Mouse (Mus musculus): Measurements from ENCODE around the gene Zfp638. TPM values are rescaled to one million over a fixed set of nuclear protein-coding genes. Genes with fewer than 3 reads are reported as not detected.
A peak's percentile ranks its signal among the peaks of the same experiment; 100 is the strongest.
"Not testable (repeated sequence)": the region's sequence is repeated elsewhere in the genome, so short reads cannot be mapped to it uniquely, and the experiment has no call there.

Gene Zfp638
- total RNA-seq, 1 experiment from 2014 or later = 139 TPM

DNA sequence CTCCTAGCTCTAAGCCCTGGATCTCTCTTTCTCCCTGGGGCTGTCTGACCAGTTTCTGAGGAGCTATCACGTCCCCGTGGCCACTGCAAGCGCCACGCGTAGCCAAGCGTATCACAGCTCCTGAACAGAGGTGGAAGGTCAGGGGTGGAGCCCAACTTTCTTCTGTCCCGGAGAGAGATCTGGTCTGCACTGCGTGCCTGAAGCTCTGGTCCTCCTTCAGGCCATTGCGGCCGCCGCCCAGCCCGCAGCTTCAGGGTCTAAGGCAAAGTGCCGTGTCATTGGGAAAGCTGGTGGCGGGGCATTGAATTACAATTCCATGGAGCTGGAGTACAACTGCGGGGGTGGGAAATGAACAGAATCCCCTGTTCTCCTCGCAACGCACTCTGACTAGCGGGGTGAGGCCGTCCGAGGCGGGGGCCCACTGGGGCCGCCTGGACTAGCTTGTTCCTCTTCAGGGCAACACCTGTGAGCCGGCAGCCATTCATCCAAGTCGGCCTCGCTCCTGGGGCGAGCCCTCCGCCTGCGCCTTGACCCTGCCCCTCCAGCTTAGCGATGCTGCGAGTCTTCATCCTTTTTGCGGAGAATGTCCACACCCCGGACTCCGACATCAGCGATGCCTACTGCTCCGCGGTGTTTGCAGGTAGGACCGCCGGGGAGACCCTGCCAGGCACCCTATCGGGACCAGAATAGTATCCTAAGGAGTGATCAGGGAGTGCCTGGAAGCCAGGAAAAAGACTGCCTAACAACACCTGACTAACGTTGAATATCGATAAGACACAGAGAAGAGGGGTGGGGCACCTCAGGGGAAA, 141.7 kb downstream of the Zfp638 start, which contains the start of gene Dysf:
Gene Dysf (plus strand): TSS at position 228 of the 809 bp plus-strand sequence.
- ATAC-seq (replicated peaks; ENCODE audit: low read depth, poor library complexity, severe bottlenecking) = peak; percentile 45; the same call in 1 of the 2 replicates

DNA sequence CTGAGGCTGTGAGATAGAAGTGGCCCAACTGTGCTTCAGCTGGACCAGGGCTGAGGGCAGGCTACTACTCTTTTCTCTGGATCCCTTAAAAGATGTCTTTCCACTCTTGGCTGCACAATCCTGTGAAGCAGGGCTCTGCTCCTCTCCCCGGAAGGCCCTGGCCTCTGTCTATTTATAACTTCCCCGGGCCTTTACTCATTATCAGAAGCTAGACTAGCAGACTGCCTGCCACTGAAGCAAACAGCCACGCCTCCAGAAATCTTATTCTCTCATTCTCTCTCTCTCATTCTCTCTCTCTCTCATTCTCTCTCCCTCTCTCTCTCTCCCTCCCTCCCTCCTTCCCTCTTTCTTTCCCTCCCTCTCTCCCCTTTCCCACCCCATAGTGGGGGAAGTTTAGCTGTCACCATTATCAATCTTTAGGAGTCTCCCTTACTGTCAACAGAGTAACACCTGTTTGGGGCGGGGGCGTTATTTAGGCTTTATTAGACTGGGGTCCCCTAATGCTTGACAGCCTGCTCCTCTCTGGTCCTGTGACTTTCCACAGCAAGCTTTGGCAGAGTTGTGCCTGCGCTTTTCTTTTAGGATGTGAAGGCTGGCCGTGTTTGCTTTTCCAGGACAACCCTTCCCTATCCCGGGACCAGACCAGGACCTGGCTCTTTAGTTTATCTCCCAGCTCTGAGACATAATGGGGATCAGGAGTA, 142.4 kb downstream of the Zfp638 start:
- no peak for ATAC-seq (replicated peaks; ENCODE audit: low read depth, poor library complexity, severe bottlenecking)

DNA sequence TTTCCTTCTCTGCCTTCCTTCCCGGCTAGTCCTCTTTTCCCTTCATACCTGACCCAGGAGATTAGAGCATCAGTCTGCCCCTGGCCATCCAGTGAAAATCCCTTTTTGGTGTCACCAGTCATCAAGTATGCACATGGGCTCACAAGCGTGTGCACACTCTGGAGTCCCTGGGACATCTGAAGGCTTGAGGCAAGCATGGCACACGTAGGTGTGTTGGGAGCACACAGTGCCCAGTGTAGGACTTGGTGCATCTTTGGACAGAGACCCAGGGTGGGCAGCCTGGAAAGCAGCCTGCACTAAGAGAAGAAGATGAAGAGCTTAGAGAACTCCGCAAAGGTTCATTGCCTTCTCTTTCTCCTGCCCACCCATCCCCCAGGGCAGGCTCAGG, 143.0 kb downstream of the Zfp638 start:
- ATAC-seq (replicated peaks; ENCODE audit: low read depth, poor library complexity, severe bottlenecking) = no peak

DNA sequence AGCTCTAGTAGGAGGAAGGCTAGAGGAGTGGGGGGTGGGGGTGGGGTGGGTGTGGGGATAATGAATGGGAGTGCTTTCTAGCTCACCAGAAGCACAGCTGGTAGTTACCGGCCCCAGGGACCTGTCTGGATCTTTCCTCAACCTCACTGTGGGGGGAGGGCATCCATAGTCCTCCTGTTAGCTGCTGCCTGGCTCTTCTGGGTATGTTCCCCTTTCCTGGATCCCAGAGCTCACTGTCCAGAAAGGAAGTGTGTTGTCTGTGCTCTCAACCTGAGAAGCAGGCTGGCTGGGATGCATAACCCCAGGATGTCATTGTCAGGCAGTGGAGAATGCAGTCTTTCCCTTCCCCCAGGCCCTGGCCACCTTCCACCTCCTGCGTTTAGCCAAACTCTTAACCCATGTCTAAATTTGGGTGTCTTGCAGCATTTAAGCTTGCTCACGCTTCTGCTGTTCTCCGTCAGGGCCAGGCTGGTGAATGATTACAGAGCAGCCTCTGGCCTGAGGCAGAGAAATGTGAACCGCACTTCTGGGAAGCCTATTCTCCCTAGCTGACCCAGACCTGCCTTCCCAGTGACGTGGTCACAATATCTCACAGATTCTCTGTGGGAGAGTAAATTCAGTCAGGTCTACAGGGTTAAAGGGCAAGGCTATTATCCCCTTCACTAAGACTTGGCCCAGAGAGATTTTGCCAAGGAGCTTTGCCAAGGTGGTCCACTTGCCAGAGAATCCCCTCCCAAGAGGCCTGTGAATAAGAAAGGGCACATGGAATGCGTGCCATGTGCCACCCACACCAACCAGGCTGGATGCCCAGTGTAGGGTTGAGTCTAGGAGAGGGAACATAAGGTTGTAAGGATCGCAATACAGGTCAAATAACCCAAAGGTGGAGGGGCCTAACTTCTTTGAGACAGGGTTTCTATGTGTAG, 143.7 kb downstream of the Zfp638 start:
- no peak for ATAC-seq (replicated peaks; ENCODE audit: low read depth, poor library complexity, severe bottlenecking)

DNA sequence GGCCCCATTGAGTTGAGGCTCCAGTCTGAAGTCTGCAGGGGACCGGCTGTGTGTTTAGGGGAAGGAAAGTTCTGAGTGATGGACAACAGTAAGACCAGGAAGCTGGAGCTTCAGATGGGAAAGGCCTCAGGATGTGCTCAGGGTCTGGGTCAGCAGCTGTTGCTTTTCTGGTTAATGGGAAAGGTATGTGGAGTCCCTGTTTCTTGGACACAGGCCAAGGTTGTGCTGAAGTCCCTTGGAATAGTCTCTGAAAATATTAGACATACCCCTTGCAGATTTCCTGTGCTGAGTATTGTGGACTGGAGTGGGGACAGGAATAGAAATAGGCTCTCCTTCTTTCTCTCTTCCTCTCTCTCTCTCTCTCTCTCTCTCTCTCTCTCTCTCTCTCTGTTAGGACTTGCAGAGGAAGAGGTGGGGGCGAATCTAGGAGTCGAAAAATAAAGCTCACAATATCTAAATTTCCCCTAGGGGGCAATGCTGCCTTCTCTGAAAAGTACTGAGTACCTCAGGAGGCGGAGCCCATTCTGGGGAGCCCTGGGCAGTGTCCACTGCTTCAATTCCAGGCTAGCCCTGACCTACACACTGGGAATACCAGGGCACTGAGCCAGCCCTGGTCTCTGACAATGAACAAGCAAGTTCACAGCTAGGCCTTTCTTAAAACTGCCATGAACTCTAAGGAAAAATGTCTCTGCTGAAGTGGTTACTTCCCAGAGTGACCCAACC, 148.2 kb downstream of the Zfp638 start:
- ATAC-seq (replicated peaks; ENCODE audit: low read depth, poor library complexity, severe bottlenecking) = 0 out of 2 replicates have a peak, but pooled peaks have one; percentile 24

DNA sequence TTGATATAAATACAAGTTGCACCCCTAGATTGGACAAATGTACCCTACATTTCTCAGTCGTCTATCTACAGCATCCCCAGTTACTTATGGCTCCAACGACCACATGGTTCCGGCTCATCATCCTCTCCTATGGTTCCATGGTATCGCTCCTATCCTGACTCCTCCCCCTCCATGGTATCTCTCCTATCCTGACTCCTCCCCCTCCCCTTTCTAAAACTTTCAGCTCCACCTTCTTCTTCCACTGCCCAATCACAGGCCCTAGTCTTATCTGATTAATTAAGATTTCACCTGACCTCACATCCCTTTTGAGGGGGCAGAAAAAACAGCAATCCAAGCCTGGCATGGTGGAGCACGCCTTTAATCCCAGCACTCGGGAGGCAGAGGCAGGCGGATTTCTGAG, 149.9 kb downstream of the Zfp638 start:
- no peak for ATAC-seq (replicated peaks; ENCODE audit: low read depth, poor library complexity, severe bottlenecking)

DNA sequence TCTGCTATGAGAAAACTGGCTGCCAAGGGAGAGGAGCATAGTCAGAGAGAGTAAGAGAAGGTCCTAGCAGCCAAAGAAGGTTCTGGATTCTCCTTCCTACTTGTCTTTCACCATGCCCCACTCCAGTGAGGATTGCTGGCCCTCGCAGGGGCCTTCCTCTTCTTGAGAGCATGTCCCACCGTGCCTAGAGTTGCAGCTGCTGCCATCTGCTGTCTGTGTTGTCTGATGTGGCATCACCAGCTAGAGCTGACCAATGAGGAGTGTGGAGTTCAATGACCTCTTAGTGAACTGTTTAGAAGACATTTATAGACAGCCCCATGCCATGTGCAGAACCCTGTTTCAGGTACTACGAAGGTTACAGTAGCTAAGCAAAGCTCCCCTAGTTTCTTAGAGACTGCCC, 150.5 kb downstream of the Zfp638 start:
- ATAC-seq (replicated peaks; ENCODE audit: low read depth, poor library complexity, severe bottlenecking) = peak; percentile 64

DNA sequence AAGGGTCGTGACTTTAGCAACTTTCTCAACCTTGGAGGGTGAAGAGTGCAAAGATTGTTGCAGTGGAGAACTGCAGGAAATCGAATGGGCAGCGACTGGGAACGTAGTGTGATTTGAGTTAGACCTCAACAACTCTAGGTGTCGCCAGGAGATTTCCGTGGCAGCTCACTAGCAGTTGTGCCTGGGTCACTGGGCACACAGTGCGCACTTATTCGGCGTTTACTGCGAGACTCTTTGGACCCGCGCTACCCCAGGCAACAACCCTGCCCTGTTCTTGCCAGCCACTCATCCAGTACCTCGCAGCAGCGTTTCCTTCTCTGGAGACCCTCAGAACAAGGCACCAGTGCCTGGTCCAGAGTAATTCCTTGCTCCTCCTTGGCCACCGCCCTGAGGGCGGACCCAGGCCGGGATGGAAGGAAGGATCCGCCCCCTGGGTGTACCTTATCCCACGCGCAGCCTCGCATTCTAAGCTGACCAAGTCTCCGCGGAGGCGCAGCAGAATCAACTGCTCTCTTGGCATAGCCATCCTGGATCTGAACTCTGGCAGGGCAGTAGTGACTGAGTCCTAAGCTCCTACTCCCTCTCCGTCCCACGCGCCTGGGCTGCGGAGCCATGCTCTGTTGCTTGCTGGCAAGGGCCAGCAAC, 152.1 kb downstream of the Zfp638 start:
- no peak for ATAC-seq (replicated peaks; ENCODE audit: low read depth, poor library complexity, severe bottlenecking)

DNA sequence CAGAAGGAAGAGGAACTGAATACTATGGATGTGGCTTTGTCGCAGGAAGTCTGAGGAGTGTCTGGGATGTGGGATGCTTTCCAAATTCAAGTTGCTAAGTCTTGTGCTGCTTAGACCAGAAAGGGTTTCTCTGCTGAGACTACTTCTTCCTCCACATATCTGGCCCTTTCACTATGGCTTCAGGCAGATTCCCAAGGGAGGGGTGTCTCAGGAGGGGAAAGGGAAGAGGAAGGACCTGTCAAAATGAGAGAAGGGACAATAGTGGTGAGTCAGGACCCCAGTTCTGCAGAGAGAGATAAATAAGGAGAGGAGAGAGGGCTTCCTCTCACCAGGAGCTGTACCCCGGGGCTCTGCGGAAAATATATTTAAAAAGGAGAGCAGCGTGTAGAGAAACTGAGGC, 153.1 kb downstream of the Zfp638 start:
- ATAC-seq (replicated peaks; ENCODE audit: low read depth, poor library complexity, severe bottlenecking) = no peak

DNA sequence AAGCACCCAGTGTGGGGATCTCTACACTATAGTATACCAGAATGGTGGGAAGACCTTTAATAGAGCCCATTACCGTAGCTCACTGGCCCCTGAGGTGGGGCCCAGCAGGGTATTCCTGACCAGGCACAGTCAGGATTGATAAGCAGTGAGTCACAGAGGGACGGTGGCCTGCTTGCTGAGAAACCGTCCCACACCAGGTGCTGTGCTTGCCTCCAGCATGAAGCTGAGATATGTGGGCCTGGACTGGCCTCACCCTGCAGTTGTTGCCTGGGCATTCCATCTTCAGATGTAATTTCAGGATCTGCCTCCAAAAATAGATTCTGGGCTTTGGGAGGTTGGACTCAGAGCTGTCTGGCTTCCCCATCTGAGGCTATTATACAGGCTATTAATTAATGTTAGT, 155.1 kb downstream of the Zfp638 start:
- ATAC-seq (replicated peaks; ENCODE audit: low read depth, poor library complexity, severe bottlenecking) = no peak

DNA sequence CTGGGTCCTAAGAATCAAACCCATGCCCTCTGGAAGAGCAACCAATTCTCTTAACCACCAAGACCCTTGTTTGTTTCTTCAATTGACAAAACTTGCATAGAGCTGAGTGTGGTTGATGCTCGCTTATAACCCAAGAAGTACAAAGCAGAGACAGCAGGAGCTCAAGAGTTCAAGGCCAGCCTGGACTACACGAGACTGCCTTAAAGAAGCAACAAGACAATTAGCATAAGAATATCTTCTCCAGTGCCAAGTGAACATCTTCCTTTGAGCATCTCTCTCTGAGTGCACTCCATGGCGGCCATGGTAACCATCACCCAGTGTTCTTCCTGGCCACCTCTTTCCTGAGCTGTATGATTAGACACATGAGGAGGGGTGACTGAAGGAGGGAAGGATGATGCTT, 158.7 kb downstream of the Zfp638 start:
- no peak for ATAC-seq (replicated peaks; ENCODE audit: low read depth, poor library complexity, severe bottlenecking)

DNA sequence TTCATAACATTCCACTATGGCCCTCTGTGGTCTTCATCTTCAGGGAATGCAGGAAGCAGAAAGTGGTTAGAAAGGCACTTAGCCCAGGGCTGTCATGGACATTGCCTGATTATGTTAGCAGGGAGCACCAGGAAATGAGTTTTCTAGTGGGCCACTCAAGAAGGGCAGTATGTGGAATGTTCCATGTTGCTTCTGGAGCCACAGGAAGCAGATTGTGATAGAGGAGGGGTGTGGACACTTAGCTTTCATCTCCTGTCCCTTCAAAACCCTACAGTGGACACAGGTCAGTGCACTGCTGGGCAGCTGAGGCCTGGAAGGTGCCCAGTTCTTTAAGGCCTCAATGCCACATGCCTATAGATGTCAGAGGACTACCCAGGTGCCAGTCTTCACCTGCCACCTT, 161.9 kb downstream of the Zfp638 start:
- ATAC-seq (replicated peaks; ENCODE audit: low read depth, poor library complexity, severe bottlenecking) = no peak

DNA sequence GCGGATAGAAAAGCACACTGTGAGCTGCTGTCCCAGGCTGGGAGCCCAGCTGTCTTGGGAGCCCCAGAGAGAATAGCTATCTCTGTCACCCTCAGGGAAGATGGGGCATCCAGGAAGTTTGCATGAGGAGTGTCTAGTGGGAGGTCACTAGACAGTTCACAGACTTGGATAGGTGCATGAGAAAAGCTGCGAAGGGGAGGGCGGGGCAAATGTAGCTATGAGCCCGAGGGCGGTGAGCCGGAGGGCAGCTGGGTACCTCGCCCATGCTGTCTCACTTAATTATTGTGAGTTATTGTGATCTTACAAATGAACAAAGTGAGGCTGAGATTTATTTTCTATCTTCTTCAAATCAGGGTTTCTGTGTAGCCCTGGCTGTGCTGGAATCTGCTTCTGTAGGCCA, 162.9 kb downstream of the Zfp638 start:
- no peak for ATAC-seq (replicated peaks; ENCODE audit: low read depth, poor library complexity, severe bottlenecking)

DNA sequence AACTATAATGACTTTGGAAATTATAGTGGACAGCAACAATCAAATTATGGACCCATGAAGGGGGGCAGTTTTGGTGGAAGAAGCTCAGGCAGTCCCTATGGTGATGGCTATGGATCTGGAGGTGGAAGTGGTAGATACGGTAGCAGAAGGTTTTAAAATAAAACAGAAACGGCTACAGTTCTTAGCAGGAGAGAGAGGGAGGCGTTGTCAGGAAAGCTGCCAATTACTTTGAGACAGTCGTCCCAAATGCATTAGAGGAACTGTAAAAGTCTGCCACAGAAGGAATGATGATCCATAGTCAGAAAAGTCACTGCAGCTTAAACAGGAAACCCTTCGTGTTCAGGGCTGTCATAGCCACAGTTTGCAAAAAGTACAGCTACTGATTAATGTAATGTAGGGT, 165.6 kb downstream of the Zfp638 start:
- not testable (repeated sequence) for ATAC-seq (replicated peaks; ENCODE audit: low read depth, poor library complexity, severe bottlenecking)

Other genes with a start within 250 kb of the Zfp638 start
- gene Clec4f, start 210.9 kb upstream of the Zfp638 start, total RNA-seq (2017) = not detected in 2 replicates
- gene Cd207, start 189.3 kb upstream of the Zfp638 start, total RNA-seq (2017) = not detected in 2 replicates
- gene Vax2, start 155.8 kb upstream of the Zfp638 start, total RNA-seq (2017) = not detected in 2 replicates
- not detected in 2 replicates for gene Atp6v1b1, start 124.1 kb upstream of the Zfp638 start, total RNA-seq (2017)
- gene Ankrd53, start 104.5 kb upstream of the Zfp638 start, total RNA-seq (2017) = not detected in 2 replicates
- 30.9 and 37.2 TPM in 2 replicates for gene Tex261, start 91.3 kb upstream of the Zfp638 start, total RNA-seq (2017)
- gene Nagk, start 72.1 kb upstream of the Zfp638 start, total RNA-seq (2017) = 9.1 and 9.8 TPM in 2 replicates
- 13.2 and 23.2 TPM in 2 replicates for gene Paip2b, start 35.4 kb upstream of the Zfp638 start, total RNA-seq (2017)
- gene Dysf, start 141.5 kb downstream of the Zfp638 start, total RNA-seq (2017) = not detected in 2 replicates